In the genomic region with DNA sequence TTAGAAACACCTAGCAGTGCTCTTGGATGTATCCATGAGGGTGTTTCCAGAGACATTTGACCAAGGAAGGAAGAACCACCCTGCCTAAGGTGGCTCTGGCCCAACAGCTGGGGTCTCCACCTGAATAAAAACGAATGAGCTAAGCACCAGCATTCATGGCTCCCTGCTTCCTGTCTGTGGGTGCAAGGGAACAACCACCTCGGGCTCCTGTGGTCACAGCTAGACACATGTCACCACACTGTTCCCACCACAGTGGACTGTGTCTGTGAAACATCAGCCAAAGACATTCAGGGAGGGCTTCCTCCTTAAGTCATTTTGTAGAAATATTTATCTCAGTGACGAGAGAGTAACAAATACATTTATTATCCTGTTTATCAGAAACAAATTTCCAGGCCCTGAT, we compare ENCODE assay signal across 18 mouse cellular contexts.
A peak's percentile ranks its signal among the peaks of the same experiment; 100 is the strongest.
DNase-seq lines count a peak whose midpoint lies in the region; ATAC-seq lines count a peak whose summit lies in the region.
"Had no signal": no experiment of that assay in that cellular context is flagged by ENCODE, and none has a peak within 500 bp of the region (broad histone marks: within the 10 kb centered on the region; RNA-seq: fewer than 3 reads in every experiment).

No protein-coding gene starts in this region.

- no peaks in the 10 kb centered on the region for H3K36me3 ChIP-seq in midbrain, embryonic 16.5 days (ENCODE audit: control insufficient read depth, insufficient read depth, low read length)
- H3K36me3 ChIP-seq: embryonic facial prominence, embryonic 10.5 days; embryonic facial prominence, embryonic 12.5 days; forebrain, embryonic 15.5 days had no signal

- WGBS in midbrain, embryonic 16.5 days, result 85% methylated on average over 3 of the region's 3 CpGs

- DNase-seq in 416B (ENCODE audit: low read depth) (peak; percentile 74), liver (no peak)
- DNase-seq: adrenal gland, adult 2 months; adrenal gland, postnatal 10 days; adrenal gland, postnatal 25 days; cerebellum, adult 11 months; cerebellum, adult 18-20 months; cerebellum, adult 9-11 months; cerebellum, postnatal 14 days; cerebellum, postnatal 36 days; forebrain, postnatal 0 days had no signal

- no peak overlapping the region for H3K4me2 ChIP-seq in midbrain, embryonic 16.5 days (ENCODE audit: low read length)
- H3K4me2 ChIP-seq: embryonic facial prominence, embryonic 12.5 days; forebrain, embryonic 13.5 days; forebrain, embryonic 15.5 days had no signal

- no peaks in the 10 kb centered on the region; the same call in 1 of the 2 replicates for H3K4me1 ChIP-seq in midbrain, embryonic 16.5 days (ENCODE audit: control insufficient read depth, insufficient read depth, low read length)
- H3K4me1 ChIP-seq: embryonic facial prominence, embryonic 12.5 days; forebrain, embryonic 13.5 days; forebrain, embryonic 15.5 days had no signal

- no peak overlapping the region for H3K27ac ChIP-seq in midbrain, embryonic 16.5 days (ENCODE audit: low read length)
- H3K27ac ChIP-seq: embryonic facial prominence, embryonic 10.5 days; embryonic facial prominence, embryonic 12.5 days; forebrain, embryonic 13.5 days; forebrain, embryonic 15.5 days had no signal

- H3K9ac ChIP-seq in midbrain, embryonic 16.5 days (ENCODE audit: low read depth, low read length), result no peak overlapping the region
- H3K9ac ChIP-seq: embryonic facial prominence, embryonic 12.5 days; forebrain, embryonic 13.5 days; forebrain, embryonic 15.5 days; forebrain, postnatal 0 days had no signal

- no peaks in the 10 kb centered on the region for H3K9me3 ChIP-seq in midbrain, embryonic 16.5 days (replicated peaks; ENCODE audit: control insufficient read depth, low read length, poor library complexity, severe bottlenecking)
- H3K9me3 ChIP-seq: embryonic facial prominence, embryonic 10.5 days; embryonic facial prominence, embryonic 12.5 days; forebrain, embryonic 13.5 days; forebrain, embryonic 15.5 days had no signal

- 0 out of 2 replicates have a peak, but pooled peaks have one; percentile 30 for ATAC-seq in granulocyte monocyte progenitor cell, adult 5-6 weeks (replicated peaks; ENCODE audit: poor library complexity, severe bottlenecking)
- ATAC-seq in megakaryocyte progenitor cell, adult 5-6 weeks (replicated peaks; ENCODE audit: poor library complexity), result peak; percentile 36; the same call in 1 of the 2 replicates
- no peak for ATAC-seq in midbrain, embryonic 16.5 days
- ATAC-seq: forebrain, embryonic 13.5 days; forebrain, embryonic 15.5 days; forebrain, postnatal 0 days had no signal

- H3K27me3 ChIP-seq in midbrain, embryonic 16.5 days (ENCODE audit: control insufficient read depth, insufficient read depth, low read depth, low read length), result no peaks in the 10 kb centered on the region
- H3K27me3 ChIP-seq: embryonic facial prominence, embryonic 12.5 days; forebrain, embryonic 13.5 days; forebrain, embryonic 15.5 days had no signal

- H3K4me3 ChIP-seq in midbrain, embryonic 16.5 days (ENCODE audit: low read depth, low read length), result no peak overlapping the region
- H3K4me3 ChIP-seq: embryonic facial prominence, embryonic 10.5 days; embryonic facial prominence, embryonic 12.5 days; forebrain, embryonic 13.5 days; forebrain, embryonic 15.5 days had no signal
